Mouse (Mus musculus): ENCODE data around the gene 4930447F04Rik.

Gene 4930447F04Rik

DNA sequence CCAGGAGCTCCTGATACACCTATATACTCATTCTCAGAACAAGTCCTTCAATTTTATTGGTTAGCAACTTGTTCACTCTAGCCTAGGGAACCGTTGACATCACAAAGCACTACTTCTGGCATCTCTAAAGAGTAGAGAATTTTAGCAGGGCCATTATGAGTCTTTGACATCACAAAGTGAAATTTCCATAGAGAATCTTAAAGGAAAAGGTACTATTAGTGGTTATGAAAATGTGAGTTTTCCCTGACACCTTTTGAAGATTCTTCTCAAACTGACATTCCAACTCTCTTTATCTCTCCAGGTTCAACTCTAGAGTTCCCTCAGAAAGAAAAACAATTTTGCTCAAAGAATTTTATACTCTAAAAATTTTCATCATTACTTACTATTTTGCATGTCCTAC, at the start of gene 4930447F04Rik:
Gene 4930447F04Rik, minus strand, starts transcription at position 101 of the 400 bp plus-strand sequence.
- no peak for DNase-seq (ENCODE audit: low read depth, low spot score)

All from brain, adult 2 months (tissue).